Mouse (Mus musculus): Measurements from ENCODE around the gene Rasgrp2. TPM values are rescaled to one million over a fixed set of nuclear protein-coding genes. Genes with fewer than 3 reads are reported as not detected.

Gene Rasgrp2
- total RNA-seq, 1 experiment from 2014 or later, result 116 TPM

GRCm38 (mm10) chr19:6403869-6404268, 4.7 kb downstream of the Rasgrp2 start:
- ATAC-seq (replicated peaks; ENCODE audit: low read depth, poor library complexity, severe bottlenecking), result no peak

GRCm38 (mm10) chr19:6405433-6405832, 6.3 kb downstream of the Rasgrp2 start:
- no peak for ATAC-seq (replicated peaks; ENCODE audit: low read depth, poor library complexity, severe bottlenecking)

GRCm38 (mm10) chr19:6407109-6407508, 8.0 kb downstream of the Rasgrp2 start:
- no peak for ATAC-seq (replicated peaks; ENCODE audit: low read depth, poor library complexity, severe bottlenecking)

- no peak for ATAC-seq (replicated peaks; ENCODE audit: low read depth, poor library complexity, severe bottlenecking)
Observed at GRCm38 (mm10) chr19:6407816-6408510, 8.8 kb downstream of the Rasgrp2 start.

GRCm38 (mm10) chr19:6408749-6409148, 9.6 kb downstream of the Rasgrp2 start:
- ATAC-seq (replicated peaks; ENCODE audit: low read depth, poor library complexity, severe bottlenecking), result no peak

- ATAC-seq (replicated peaks; ENCODE audit: low read depth, poor library complexity, severe bottlenecking), result no peak
Observed at GRCm38 (mm10) chr19:6409176-6409575, 10.0 kb downstream of the Rasgrp2 start.

GRCm38 (mm10) chr19:6409936-6410335, 10.8 kb downstream of the Rasgrp2 start:
- ATAC-seq (replicated peaks; ENCODE audit: low read depth, poor library complexity, severe bottlenecking), result no peak

GRCm38 (mm10) chr19:6412798-6413197, 13.7 kb downstream of the Rasgrp2 start:
- ATAC-seq (replicated peaks; ENCODE audit: low read depth, poor library complexity, severe bottlenecking), result no peak

GRCm38 (mm10) chr19:6415454-6415853, 16.3 kb downstream of the Rasgrp2 start:
- no peak for ATAC-seq (replicated peaks; ENCODE audit: low read depth, poor library complexity, severe bottlenecking)

GRCm38 (mm10) chr19:6416124-6416770, 17.1 kb downstream of the Rasgrp2 start:
- ATAC-seq (replicated peaks; ENCODE audit: low read depth, poor library complexity, severe bottlenecking), result no peak

GRCm38 (mm10) chr19:6416894-6417761, 18.0 kb downstream of the Rasgrp2 start:
- ATAC-seq (replicated peaks; ENCODE audit: low read depth, poor library complexity, severe bottlenecking), result no peak

- ATAC-seq (replicated peaks; ENCODE audit: low read depth, poor library complexity, severe bottlenecking), result peak; percentile 73
Observed at GRCm38 (mm10) chr19:6418233-6418879, 19.2 kb downstream of the Rasgrp2 start, which contains the start of gene Nrxn2. TSS of gene Nrxn2 (plus strand) at chr19:6418731.

- no peak for ATAC-seq (replicated peaks; ENCODE audit: low read depth, poor library complexity, severe bottlenecking)
Observed at GRCm38 (mm10) chr19:6418984-6419692, 20.0 kb downstream of the Rasgrp2 start.

- ATAC-seq (replicated peaks; ENCODE audit: low read depth, poor library complexity, severe bottlenecking), result no peak
Observed at GRCm38 (mm10) chr19:6419805-6420310, 20.7 kb downstream of the Rasgrp2 start.

GRCm38 (mm10) chr19:6420481-6421210, 21.5 kb downstream of the Rasgrp2 start:
- no peak for ATAC-seq (replicated peaks; ENCODE audit: low read depth, poor library complexity, severe bottlenecking)

- ATAC-seq (replicated peaks; ENCODE audit: low read depth, poor library complexity, severe bottlenecking), result no peak
Observed at GRCm38 (mm10) chr19:6421211-6421590, 22.1 kb downstream of the Rasgrp2 start.

GRCm38 (mm10) chr19:6422014-6422413, 22.9 kb downstream of the Rasgrp2 start:
- no peak for ATAC-seq (replicated peaks; ENCODE audit: low read depth, poor library complexity, severe bottlenecking)

- no peak for ATAC-seq (replicated peaks; ENCODE audit: low read depth, poor library complexity, severe bottlenecking)
Observed at GRCm38 (mm10) chr19:6423241-6423640, 24.1 kb downstream of the Rasgrp2 start.

Data from common myeloid progenitor, adult 5-6 weeks (primary cell).